Mouse (Mus musculus) left cerebral cortex, postnatal 10 days (tissue): ENCODE measurements at regions not wholly inside any gene's neighbourhood (a gene's known extent, or its start where the extent isn't known, plus 50 kb on each side); places are given as distances from the start of the nearest gene placed in this dataset.

Experiments used
- DNase-seq, 2 experiments: peaks; one replicate each; pipeline ENCODE4 v3.0.0; 2021 to 2022; ENCODE audit warnings: low spot score in 2 of 2, mixed read lengths in 1 of 2; ENCODE audit errors: extremely low spot score in 1 of 2
- intact Hi-C: fragments of 180-260 bp; cut with DNase I; formaldehyde crosslinking; loops from one replicate; pipeline ENCODE4 v1.15.1; 2025

GRCm38 (mm10) chr5:52920251-52920650 is 86.4 kb downstream of the Anapc4 start:
- no peak for DNase-seq
- intact Hi-C loops: no loop called here

GRCm38 (mm10) chr5:52920722-52921264 is 87.0 kb downstream of the Anapc4 start:
- no peak for DNase-seq
- intact Hi-C loops: no loop called here

DNA sequence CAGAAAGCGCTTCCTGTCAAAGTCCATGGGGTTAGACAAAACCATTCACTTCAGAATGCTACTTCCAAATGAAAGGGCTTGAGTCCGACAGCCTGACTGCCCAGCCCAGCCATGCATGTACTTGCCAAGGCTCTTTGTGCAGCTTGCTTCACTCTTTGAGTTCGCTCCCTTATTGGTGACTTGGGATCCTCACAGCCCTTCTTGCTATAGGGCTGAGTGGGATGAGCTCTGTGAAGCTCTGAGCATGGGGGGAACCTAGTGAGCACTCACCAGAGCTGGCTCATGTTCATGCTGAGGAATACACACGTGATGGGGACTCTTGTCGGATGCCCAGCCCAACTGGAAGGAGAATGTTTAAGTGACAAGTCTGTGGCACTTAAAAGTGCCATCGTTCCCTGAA is 91.2 kb downstream of the Anapc4 start:
- no peak for DNase-seq
- intact Hi-C loops: no loop called here

DNA sequence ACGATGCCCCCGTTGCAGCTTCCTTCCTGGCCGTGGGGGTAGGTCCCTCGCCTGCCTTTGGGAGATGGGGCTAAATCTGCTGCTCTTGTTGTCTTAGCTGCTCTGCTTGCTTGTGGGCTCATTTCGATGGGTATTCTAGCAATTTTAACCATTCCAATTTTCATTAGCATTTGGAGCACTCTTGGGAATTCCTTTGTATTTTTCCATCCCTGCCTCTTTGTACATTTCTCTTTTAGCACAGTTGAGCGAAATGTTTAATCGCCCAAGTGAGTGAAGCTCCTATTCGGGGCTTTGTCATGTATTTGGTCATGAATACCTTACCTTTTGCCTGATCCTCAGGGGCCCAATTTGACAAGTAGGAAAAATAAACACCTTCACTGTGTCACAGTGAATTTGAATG is 95.9 kb downstream of the Anapc4 start:
- intact Hi-C loops: no loop called here
- no peak for DNase-seq

GRCm38 (mm10) chr5:52933291-52933690 is 99.5 kb downstream of the Anapc4 start:
- no peak for DNase-seq
- intact Hi-C loops: no loop called here

GRCm38 (mm10) chr5:52937626-52938025 is 100.3 kb upstream of the Slc34a2 start:
- DNase-seq: no peak
- intact Hi-C loops: no loop called here

- no peak for DNase-seq
- intact Hi-C loops: no loop called here
Measured at GRCm38 (mm10) chr5:52939994-52940393, 97.9 kb upstream of the Slc34a2 start.

GRCm38 (mm10) chr5:52940645-52941044 is 97.2 kb upstream of the Slc34a2 start:
- no peak for DNase-seq
- intact Hi-C loops: no loop called here

- no peak for DNase-seq
- intact Hi-C loops: no loop called here
Measured at GRCm38 (mm10) chr5:52953875-52954274, 84.0 kb upstream of the Slc34a2 start.

- no peak for DNase-seq
Measured at GRCm38 (mm10) chr5:52954713-52955112, 83.2 kb upstream of the Slc34a2 start.

GRCm38 (mm10) chr5:52964209-52964608 is 73.7 kb upstream of the Slc34a2 start:
- intact Hi-C loops: no loop called here
- DNase-seq: no peak

More at GRCm38 (mm10) chr5:52954713-52955112, 83.2 kb upstream of the Slc34a2 start:
- intact Hi-C loops: no loop called here

GRCm38 (mm10) chr5:52971811-52972210 is 66.1 kb upstream of the Slc34a2 start:
- intact Hi-C loops: loop anchor here (10.0 kb wide), 1 partner anchor 123 kb away; no protein-coding TSS in a partner anchor
- DNase-seq: no peak

GRCm38 (mm10) chr5:52973003-52973402 is 64.9 kb upstream of the Slc34a2 start:
- no peak for DNase-seq
- intact Hi-C loops: loop anchor here (10.0 kb wide), 1 partner anchor 122 kb away; no protein-coding TSS in a partner anchor

DNA sequence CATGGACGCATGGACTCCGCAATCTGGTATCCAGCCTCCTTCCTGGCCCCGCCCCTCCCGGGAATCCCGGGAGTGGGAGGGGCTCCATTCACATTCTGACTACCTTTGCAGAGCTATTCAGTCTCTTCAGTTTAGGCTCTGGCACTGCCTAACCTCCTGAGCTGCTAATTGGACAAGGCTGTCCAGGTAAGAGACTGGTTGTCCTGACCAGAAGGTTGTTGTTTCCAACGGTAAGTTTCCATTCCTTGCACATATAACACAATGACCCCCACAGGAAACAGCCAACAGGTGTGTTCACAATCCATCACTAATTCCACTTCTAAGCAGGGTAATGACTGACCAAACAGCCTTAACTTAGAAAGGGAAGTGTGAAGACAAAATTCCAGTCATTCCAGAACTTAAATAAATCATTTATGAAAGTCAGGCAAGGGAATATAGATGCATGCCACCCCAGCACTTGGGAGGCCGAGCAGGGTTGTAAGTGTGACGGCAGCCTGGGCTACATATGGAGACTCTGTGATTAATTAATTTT is 62.3 kb upstream of the Slc34a2 start:
- intact Hi-C loops: loop anchor here (10.0 kb wide), 1 partner anchor 119 kb away; no protein-coding TSS in a partner anchor
- no peak for DNase-seq

GRCm38 (mm10) chr5:52977826-52978687 is 59.8 kb upstream of the Slc34a2 start:
- no peak for DNase-seq
- intact Hi-C loops: loop anchor here (10.0 kb wide), 1 partner anchor 117 kb away; no protein-coding TSS in a partner anchor

- intact Hi-C loops: loop anchor here (10.0 kb wide), 1 partner anchor 115 kb away; no protein-coding TSS in a partner anchor
- DNase-seq: no peak
Measured at GRCm38 (mm10) chr5:52979458-52979857, 58.4 kb upstream of the Slc34a2 start.

- intact Hi-C loops: no loop called here
Measured at GRCm38 (mm10) chr5:52982056-52982455, 55.8 kb upstream of the Slc34a2 start.

GRCm38 (mm10) chr5:52982741-52983140 is 55.1 kb upstream of the Slc34a2 start:
- no peak for DNase-seq
- intact Hi-C loops: no loop called here

More at GRCm38 (mm10) chr5:52982056-52982455, 55.8 kb upstream of the Slc34a2 start:
- no peak for DNase-seq
